Mouse (Mus musculus): ENCODE results near the gene 1700028P14Rik. TPM values are rescaled to one million over a fixed set of nuclear protein-coding genes. Genes with fewer than 3 reads are reported as not detected.

Gene 1700028P14Rik
- polyA plus RNA-seq, 1 experiment from 2014 or later, result 0.58 TPM

- Histone ChIP-seq H3K4me3 (ENCODE audit: low read depth, low read length) (no peak overlapping the region), H3K4me2 (ENCODE audit: low read depth, low read length) (no peak overlapping the region), H3K27ac (replicated peaks; ENCODE audit: low read depth, low read length) (no peak overlapping the region), H3K36me3 (replicated peaks; ENCODE audit: control insufficient read depth, insufficient read depth, low read depth, low read length) (no peaks in the 10 kb centered on the region), H3K9me3 (replicated peaks; ENCODE audit: control insufficient read depth, low read length) (no peaks in the 10 kb centered on the region), H3K27me3 (ENCODE audit: control insufficient read depth, insufficient read depth, low read length) (no peaks in the 10 kb centered on the region), H3K9ac (replicated peaks; ENCODE audit: low read length) (no peak overlapping the region), H3K4me1 (ENCODE audit: control insufficient read depth, insufficient read depth, low read length) (no peaks in the 10 kb centered on the region)
- DNase-seq (ENCODE audit: low spot score), result no peak
- no peak for ATAC-seq (replicated peaks; ENCODE audit: insufficient number of reproducible peaks, low FRiP score, low TSS enrichment, low read depth)
- 41% methylated on average over 2 of the region's 2 CpGs for WGBS
These were observed 141.3 kb downstream of the 1700028P14Rik start for GRCm38 (mm10) chr19:23511303-23511702.

Other genes starting within 250 kb of the 1700028P14Rik start
- 1.2 and 1.7 TPM in 2 replicates for gene Mamdc2, start 204.4 kb downstream of the 1700028P14Rik start, polyA plus RNA-seq (2014; fragmentation: Nextera tagmentation; extraction: Ambion mirVana)
- 8.2 and 9.2 TPM in 2 replicates for gene Ptar1, start 34.6 kb upstream of the 1700028P14Rik start, polyA plus RNA-seq (2014; fragmentation: Nextera tagmentation; extraction: Ambion mirVana)
- 0.52 and 0.81 TPM in 2 replicates for gene Apba1, start 106.1 kb upstream of the 1700028P14Rik start, polyA plus RNA-seq (2014; fragmentation: Nextera tagmentation; extraction: Ambion mirVana)